Comparison of ENCODE assay signal across 35 mouse cellular contexts in the genomic region with DNA sequence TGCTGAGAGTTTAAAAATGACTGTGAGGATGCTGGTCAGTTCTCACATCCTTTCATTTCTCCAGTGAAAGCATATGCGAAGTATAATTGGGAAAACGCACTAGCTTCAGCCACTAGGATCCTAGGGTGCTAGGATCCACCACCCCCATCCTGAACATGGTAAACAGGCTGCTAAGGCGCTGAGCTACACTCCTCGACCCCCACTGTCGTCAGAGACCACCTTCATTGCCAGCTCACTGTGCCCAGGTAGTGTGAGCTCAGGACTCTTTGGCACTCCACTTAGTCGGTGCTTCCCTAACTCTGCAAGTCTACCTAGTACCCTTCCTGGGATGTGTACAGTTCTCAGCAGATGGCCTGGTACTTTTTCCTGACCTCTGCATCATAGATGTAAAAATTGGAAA. TPM values are rescaled to one million over a fixed set of nuclear protein-coding genes. Genes with fewer than 3 reads are reported as not detected.
DNase-seq lines count a peak whose midpoint lies in the region; ATAC-seq and TF ChIP-seq lines count a peak whose summit lies in the region.
"Had no signal": no experiment of that assay in that cellular context is flagged by ENCODE, and none has a peak within 500 bp of the region (broad histone marks: within the 10 kb centered on the region; RNA-seq: fewer than 3 reads in every experiment).

No protein-coding gene starts in this region.

- peak; percentile 14 for DNase-seq in hindbrain, embryonic 10.5 days (ENCODE audit: low spot score)
- DNase-seq in hindbrain, embryonic 14.5 days (ENCODE audit: low spot score), result no peak
- no peak for DNase-seq in lung, postnatal 0 days (ENCODE audit: low spot score)
- no peak for DNase-seq in lung, postnatal 36 days
- DNase-seq in limb, embryonic 11.5 days (ENCODE audit: low spot score), result no peak
- DNase-seq in layer of hippocampus, postnatal 14 days (ENCODE audit: low spot score in 2 of 2), result no peak
- DNase-seq in left cerebral cortex, postnatal 14 days (ENCODE audit: low spot score in 2 of 2), result no peak
- DNase-seq: adrenal gland, adult 2 months; cerebellum, adult 11-12 months; cerebellum, postnatal 10 days; gastrocnemius, postnatal 10 days; heart, postnatal 4 days; kidney, postnatal 4 days; layer of hippocampus, adult 9-11 months; left cerebral cortex, postnatal 4 days; midbrain, embryonic 14.5 days; right cerebral cortex, postnatal 14 days; thymus, adult 2 months; thymus, postnatal 4 days had no signal

- TF ChIP-seq CTCF in lung, postnatal 0 days (IDR thresholded peaks at IDR 0.05), result no peak

- no peak overlapping the region for H3K9ac ChIP-seq in hindbrain, embryonic 14.5 days
- H3K9ac ChIP-seq in lung, postnatal 0 days (replicated peaks; ENCODE audit: low read depth), result no peak overlapping the region
- peak overlapping the region; percentile 97 for H3K9ac ChIP-seq in limb, embryonic 11.5 days (ENCODE audit: low read length)
- H3K9ac ChIP-seq: embryonic facial prominence, embryonic 15.5 days; kidney, embryonic 15.5 days; liver, embryonic 14.5 days; neural tube, embryonic 12.5 days had no signal

- no peak overlapping the region for H3K4me3 ChIP-seq in hindbrain, embryonic 10.5 days
- no peak overlapping the region for H3K4me3 ChIP-seq in hindbrain, embryonic 14.5 days (replicated peaks; ENCODE audit: low read length)
- no peak overlapping the region; the same call in 1 of the 2 replicates for H3K4me3 ChIP-seq in lung, postnatal 0 days (ENCODE audit: low read depth, low read length)
- H3K4me3 ChIP-seq in limb, embryonic 11.5 days (ENCODE audit: low read depth, low read length), result peak overlapping the region; percentile 61
- H3K4me3 ChIP-seq: embryonic facial prominence, embryonic 15.5 days; heart, embryonic 10.5 days; kidney, embryonic 15.5 days; left cerebral cortex, adult 2 months; neural tube, embryonic 12.5 days had no signal

- intact Hi-C loops in left cerebral cortex, postnatal 14 days (cut with DNase I), result no loop called here

- TF ChIP-seq EP300 in lung, postnatal 0 days (IDR thresholded peaks at IDR 0.05), result no peak

- H3K27ac ChIP-seq in hindbrain, embryonic 10.5 days, result no peak overlapping the region
- H3K27ac ChIP-seq in hindbrain, embryonic 14.5 days, result no peak overlapping the region
- H3K27ac ChIP-seq in lung, postnatal 0 days (ENCODE audit: low read length), result peak overlapping the region; percentile 75
- 0 out of 2 replicates have a peak overlapping the region, but pooled peaks have one; percentile 14 for H3K27ac ChIP-seq in limb, embryonic 11.5 days (replicated peaks; ENCODE audit: low read depth, low read length)
- H3K27ac ChIP-seq: embryonic facial prominence, embryonic 15.5 days; heart, embryonic 10.5 days; kidney, embryonic 15.5 days; left cerebral cortex, adult 2 months; liver, embryonic 14.5 days; neural tube, embryonic 12.5 days; stomach, postnatal 0 days had no signal

- ATAC-seq in hindbrain, embryonic 14.5 days (ENCODE audit: low FRiP score), result no peak
- no peak for ATAC-seq in lung, postnatal 0 days
- ATAC-seq in limb, embryonic 11.5 days (ENCODE audit: insufficient number of reproducible peaks, low FRiP score, low TSS enrichment, low read depth), result no peak
- ATAC-seq: CD4-positive, CD25-positive, alpha-beta regulatory T cell, adult 4 months; forebrain, embryonic 16.5 days; intestine, postnatal 0 days; Patski had no signal

- H3K9me3 ChIP-seq in hindbrain, embryonic 10.5 days, result no peaks in the 10 kb centered on the region
- H3K9me3 ChIP-seq in hindbrain, embryonic 14.5 days (ENCODE audit: control insufficient read depth, low read length), result no peaks in the 10 kb centered on the region
- no peaks in the 10 kb centered on the region for H3K9me3 ChIP-seq in lung, postnatal 0 days (ENCODE audit: low read length)
- no peaks in the 10 kb centered on the region for H3K9me3 ChIP-seq in limb, embryonic 11.5 days (ENCODE audit: control insufficient read depth, low read length)
- H3K9me3 ChIP-seq: embryonic facial prominence, embryonic 15.5 days; heart, embryonic 10.5 days; kidney, embryonic 15.5 days; neural tube, embryonic 12.5 days had no signal

- H3K4me2 ChIP-seq in hindbrain, embryonic 14.5 days (replicated peaks), result no peak overlapping the region
- peak overlapping the region; percentile 59; the same call in 1 of the 2 replicates for H3K4me2 ChIP-seq in lung, postnatal 0 days (replicated peaks; ENCODE audit: low read depth, low read length)
- peak overlapping the region; percentile 53 for H3K4me2 ChIP-seq in limb, embryonic 11.5 days (ENCODE audit: low read depth, severe bottlenecking)
- H3K4me2 ChIP-seq: embryonic facial prominence, embryonic 15.5 days; kidney, embryonic 15.5 days; neural tube, embryonic 12.5 days had no signal

- H3K27me3 ChIP-seq in hindbrain, embryonic 10.5 days (ENCODE audit: insufficient read depth, poor library complexity, severe bottlenecking), result peaks cover 100% of the 10 kb centered on the region
- H3K27me3 ChIP-seq in hindbrain, embryonic 14.5 days (ENCODE audit: control insufficient read depth, insufficient read depth, low read length), result peaks cover 97% of the 10 kb centered on the region
- peaks cover 34% of the 10 kb centered on the region for H3K27me3 ChIP-seq in lung, postnatal 0 days (replicated peaks; ENCODE audit: insufficient read depth, low read length)
- peaks cover 40% of the 10 kb centered on the region for H3K27me3 ChIP-seq in limb, embryonic 11.5 days (ENCODE audit: control insufficient read depth, insufficient read depth, low read length)

- 2% methylated on average over 6 of the region's 6 CpGs for WGBS in hindbrain, embryonic 10.5 days
- WGBS in hindbrain, embryonic 14.5 days, result 1% methylated on average over 6 of the region's 6 CpGs
- 5% methylated on average over 6 of the region's 6 CpGs for WGBS in lung, postnatal 0 days
- WGBS in limb, embryonic 11.5 days, result 5% methylated on average over 6 of the region's 6 CpGs

- H3K4me1 ChIP-seq in hindbrain, embryonic 10.5 days (replicated peaks), result peaks cover 41% of the 10 kb centered on the region
- H3K4me1 ChIP-seq in hindbrain, embryonic 14.5 days (replicated peaks; ENCODE audit: control insufficient read depth, insufficient read depth, low read length), result 0 out of 2 replicates have a peak, but pooled peaks cover 8% of the 10 kb centered on the region
- H3K4me1 ChIP-seq in lung, postnatal 0 days (ENCODE audit: insufficient read depth, low read depth, low read length), result 0 out of 2 replicates have a peak, but pooled peaks cover 3% of the 10 kb centered on the region
- H3K4me1 ChIP-seq in limb, embryonic 11.5 days (ENCODE audit: control insufficient read depth, insufficient read depth, low read length), result peaks cover 44% of the 10 kb centered on the region

- H3K36me3 ChIP-seq in hindbrain, embryonic 10.5 days, result no peaks in the 10 kb centered on the region
- no peaks in the 10 kb centered on the region for H3K36me3 ChIP-seq in hindbrain, embryonic 14.5 days (replicated peaks; ENCODE audit: control insufficient read depth, insufficient read depth)
- H3K36me3 ChIP-seq in lung, postnatal 0 days (ENCODE audit: insufficient read depth, low read length), result no peaks in the 10 kb centered on the region
- H3K36me3 ChIP-seq in limb, embryonic 11.5 days (ENCODE audit: control insufficient read depth, insufficient read depth, low read length), result 0 out of 2 replicates have a peak, but pooled peaks cover 2% of the 10 kb centered on the region
- H3K36me3 ChIP-seq: embryonic facial prominence, embryonic 15.5 days; heart, embryonic 10.5 days; kidney, embryonic 15.5 days; neural tube, embryonic 12.5 days had no signal

RNA-seq across cellular contexts. Expression of a gene that starts 6.5 kb away (rescaled TPM):
- polyA plus RNA-seq in hindbrain, embryonic 10.5 days (2016; fragmentation: Nextera tagmentation; extraction: Ambion mirVana), result 0.09 and 0.22 TPM in 2 replicates
- polyA plus RNA-seq in hindbrain, embryonic 14.5 days (2014; fragmentation: Nextera tagmentation; extraction: Ambion mirVana), result 0.23 and 0.25 TPM in 2 replicates
- 46.2 and 48.5 TPM in 2 replicates for polyA plus RNA-seq in lung, postnatal 0 days (2015; fragmentation: Nextera tagmentation; extraction: Ambion mirVana)
- 36.3 and 36.7 TPM in 2 replicates for polyA plus RNA-seq in limb, embryonic 11.5 days (2014; fragmentation: Nextera tagmentation; extraction: Ambion mirVana)
- under 1 TPM; 0.24 to 0.53 TPM for total RNA-seq in layer of hippocampus, postnatal 14 days (2021)
- under 1 TPM; 0.59 to 0.61 TPM for total RNA-seq in left cerebral cortex, postnatal 14 days (2021)
- total RNA-seq: adrenal gland, postnatal 4 days; granulocyte monocyte progenitor cell, adult 5-6 weeks had no signal
- polyA plus RNA-seq: CD4-positive, CD25-positive, alpha-beta regulatory T cell, adult 4 months; intestine, postnatal 0 days; Patski had no signal

RNA-seq across cellular contexts. Expression of a gene that starts 42.6 kb away (rescaled TPM):
- not detected in 2 replicates for polyA plus RNA-seq in hindbrain, embryonic 10.5 days (2016; fragmentation: Nextera tagmentation; extraction: Ambion mirVana)
- polyA plus RNA-seq in hindbrain, embryonic 14.5 days (2014; fragmentation: Nextera tagmentation; extraction: Ambion mirVana), result not detected in 2 replicates
- not detected in 2 replicates for polyA plus RNA-seq in lung, postnatal 0 days (2015; fragmentation: Nextera tagmentation; extraction: Ambion mirVana)
- polyA plus RNA-seq in limb, embryonic 11.5 days (2014; fragmentation: Nextera tagmentation; extraction: Ambion mirVana), result not detected in 2 replicates
- total RNA-seq in layer of hippocampus, postnatal 14 days (2021), result not detected
- total RNA-seq in left cerebral cortex, postnatal 14 days (2021), result not detected
- total RNA-seq: adrenal gland, adult 2 months; adrenal gland, postnatal 4 days; ES-E14; gastrocnemius, postnatal 10 days; granulocyte monocyte progenitor cell, adult 5-6 weeks; heart, postnatal 4 days; left cerebral cortex, adult 2 months; left cerebral cortex, postnatal 4 days had no signal
- polyA plus RNA-seq: adrenal gland, adult 2 months; cortical plate, adult 2 months; forebrain, embryonic 16.5 days; heart, embryonic 10.5 days; heart, embryonic 16.5 days; intestine, postnatal 0 days; kidney, embryonic 15.5 days; liver, embryonic 14.5 days; midbrain, embryonic 14.5 days; neural tube, embryonic 12.5 days; Patski; stomach, postnatal 0 days; thymus, adult 2 months had no signal

Comparison
In these comparisons a context has a peak if more than half of its experiments do, and no peak if none do; other contexts are left out.
1. H3K27ac ChIP-seq: peak in lung, postnatal 0 days (single experiment) and limb, embryonic 11.5 days (single experiment); none in hindbrain, embryonic 10.5 days (single experiment) and hindbrain, embryonic 14.5 days (single experiment).
2. RNA of a gene that starts 6.5 kb away (polyA plus RNA-seq): 46.2 to 48.5 TPM in lung, postnatal 0 days and 36.3 to 36.7 TPM in limb, embryonic 11.5 days; 0.23 to 0.25 TPM in hindbrain, embryonic 14.5 days and 0.09 to 0.22 TPM in hindbrain, embryonic 10.5 days; every median in the first group is over 10 times any median in the second.